Mouse (Mus musculus): ENCODE measurements around the gene Sipa1l2.

Sipa1l2 gene

GRCm38 (mm10) chr8:125385519-125386150 is 184.0 kb downstream of the Sipa1l2 start:
- POLR2A ChIA-PET = interaction anchor here in 1 of 4 experiments (0.6 to 1.0 kb wide), 2 partner anchors 9 to 36 kb away, joined by 4 read pairs; no protein-coding TSS in a partner anchor
- CTCF ChIA-PET = no interaction called here

GRCm38 (mm10) chr8:125384551-125385183 is 184.9 kb downstream of the Sipa1l2 start:
- POLR2A ChIA-PET = interaction anchor here in 1 of 4 experiments (0.6 to 1.0 kb wide), 2 partner anchors 8 to 95 kb away, joined by 4 read pairs; no protein-coding TSS in a partner anchor
- CTCF ChIA-PET = no interaction called here

- POLR2A ChIA-PET = interaction anchor here in 1 of 4 experiments (1.8 to 2.0 kb wide), 2 partner anchors 9 to 54 kb away, joined by 4 to 9 read pairs; no protein-coding TSS in a partner anchor
- CTCF ChIA-PET = no interaction called here
These were observed 187.9 kb downstream of the Sipa1l2 start for GRCm38 (mm10) chr8:125381674-125382073.

- POLR2A ChIA-PET = interaction anchor here in 2 of 4 experiments (0.6 to 1.5 kb wide), 3 partner anchors 10 to 29 kb away, joined by 3 to 4 read pairs (median 3); no protein-coding TSS in a partner anchor
- CTCF ChIA-PET = interaction anchor here in 1 of 4 experiments (1.0 kb wide), 1 partner anchor 10 kb away, joined by 3 read pairs; no protein-coding TSS in a partner anchor
These were observed 189.7 kb downstream of the Sipa1l2 start for GRCm38 (mm10) chr8:125379939-125380338.

- CTCF ChIA-PET = no interaction called here
- POLR2A ChIA-PET = interaction anchor here in 2 of 4 experiments (0.7 kb wide), 2 partner anchors 9 to 18 kb away, joined by 3 to 10 read pairs; no protein-coding TSS in a partner anchor
These were observed 190.5 kb downstream of the Sipa1l2 start for GRCm38 (mm10) chr8:125379156-125379555.

GRCm38 (mm10) chr8:125377704-125378103 is 191.9 kb downstream of the Sipa1l2 start:
- ChIA-PET CTCF (no interaction called here), POLR2A (interaction anchor here in 2 of 4 experiments (0.6 to 1.0 kb wide), 3 partner anchors 21 to 158 kb away, joined by 3 to 4 read pairs (median 3); no protein-coding TSS in a partner anchor)

GRCm38 (mm10) chr8:125376448-125376845 is 193.2 kb downstream of the Sipa1l2 start:
- POLR2A ChIA-PET = interaction anchor here in 2 of 4 experiments (1.0 to 1.1 kb wide), 2 partner anchors 9 to 15 kb away, joined by 4 to 5 read pairs; no protein-coding TSS in a partner anchor
- CTCF ChIA-PET = interaction anchor here in 1 of 4 experiments (0.6 kb wide), 1 partner anchor 88 kb away, joined by 3 read pairs; no protein-coding TSS in a partner anchor

GRCm38 (mm10) chr8:125375659-125376447 is 193.8 kb downstream of the Sipa1l2 start:
- CTCF ChIA-PET = interaction anchor here in 1 of 4 experiments (0.6 kb wide), 1 partner anchor 87 kb away, joined by 3 read pairs; no protein-coding TSS in a partner anchor

GRCm38 (mm10) chr8:125372596-125372995 is 197.0 kb downstream of the Sipa1l2 start:
- CTCF ChIA-PET = no interaction called here
- POLR2A ChIA-PET = no interaction called here

More at GRCm38 (mm10) chr8:125375659-125376447, 193.8 kb downstream of the Sipa1l2 start:
- POLR2A ChIA-PET = interaction anchor here in 1 of 4 experiments (0.6 to 1.1 kb wide), 2 partner anchors 15 to 56 kb away, joined by 4 to 5 read pairs; no protein-coding TSS in a partner anchor

GRCm38 (mm10) chr8:125369491-125370236 is 199.9 kb downstream of the Sipa1l2 start:
- ChIA-PET POLR2A (interaction anchor here (0.5 to 1.8 kb wide), 9 partner anchors 9 to 299 kb away, joined by 3 to 10 read pairs (median 4); partner anchors contain the start of gene Map10 (in 1 of the 4)), CTCF (interaction anchor here in 3 of 4 experiments (0.5 to 1.1 kb wide), 5 partner anchors 10 to 712 kb away, joined by 3 to 7 read pairs (median 3); no protein-coding TSS in a partner anchor)

- POLR2A ChIA-PET = interaction anchor here (0.7 to 1.8 kb wide), 4 partner anchors 12 to 419 kb away, joined by 4 to 6 read pairs (median 5); no protein-coding TSS in a partner anchor
- CTCF ChIA-PET = interaction anchor here (0.5 to 0.8 kb wide), 5 partner anchors 185 to 529 kb away, joined by 3 to 15 read pairs (median 3); no protein-coding TSS in a partner anchor
These were observed 201.1 kb downstream of the Sipa1l2 start for GRCm38 (mm10) chr8:125368341-125369035.

All from embryonic stem cell, embryonic (primary cell).